In genomic region chr9:86534071-86534470, GRCm38 (mm10) we compare ENCODE assay signal across 22 mouse cellular contexts. TPM values are rescaled to one million over a fixed set of nuclear protein-coding genes. Genes with fewer than 3 reads are reported as not detected.
DNase-seq lines count a peak whose midpoint lies in the region; ATAC-seq and TF ChIP-seq lines count a peak whose summit lies in the region.
"Had no signal": no experiment of that assay in that cellular context is flagged by ENCODE, and none has a peak within 500 bp of the region (broad histone marks: within the 10 kb centered on the region; RNA-seq: fewer than 3 reads in every experiment).

No protein-coding gene starts in this region.

- peak; percentile 72 for DNase-seq in heart, adult 11 months
- no peak for DNase-seq in limb, embryonic 10.5 days (ENCODE audit: low spot score)
- peak; percentile 68 for DNase-seq in liver, adult 2 months (ENCODE audit: extremely low read depth, low read depth, low spot score)
- DNase-seq in testis, postnatal 10 days (ENCODE audit: low spot score): no peak
- DNase-seq: adrenal gland, adult 2 months; adrenal gland, adult 8-10 months; adrenal gland, postnatal 10 days; adrenal gland, postnatal 14 days; adrenal gland, postnatal 25 days; adrenal gland, postnatal 36 days; B cell, adult 2 months; cerebellum, adult 11 months; cerebellum, adult 11-12 months had no signal

- H3K9me3 ChIP-seq in heart, embryonic 12.5 days (replicated peaks): no peaks in the 10 kb centered on the region
- no peaks in the 10 kb centered on the region for H3K9me3 ChIP-seq in limb, embryonic 15.5 days
- no peaks in the 10 kb centered on the region for H3K9me3 ChIP-seq in limb, embryonic 10.5 days (replicated peaks)
- no peaks in the 10 kb centered on the region for H3K9me3 ChIP-seq in liver, embryonic 12.5 days (replicated peaks)
- H3K9me3 ChIP-seq: G1E had no signal

- no peaks in the 10 kb centered on the region for H3K4me1 ChIP-seq in heart, embryonic 12.5 days (replicated peaks)
- no peaks in the 10 kb centered on the region for H3K4me1 ChIP-seq in limb, embryonic 15.5 days
- H3K4me1 ChIP-seq in limb, embryonic 10.5 days: no peaks in the 10 kb centered on the region
- H3K4me1 ChIP-seq in liver, adult 2 months (ENCODE audit: control insufficient read depth, insufficient read depth, low read length): no peaks in the 10 kb centered on the region
- no peaks in the 10 kb centered on the region for H3K4me1 ChIP-seq in liver, embryonic 12.5 days
- H3K4me1 ChIP-seq in testis, adult 2 months (ENCODE audit: control insufficient read depth, insufficient read depth, low read length): no peaks in the 10 kb centered on the region

- no peaks in the 10 kb centered on the region for H3K79me2 ChIP-seq in liver, adult 2 months (ENCODE audit: control insufficient read depth, insufficient read depth, low read length)

- no peak overlapping the region for H3K27ac ChIP-seq in heart, embryonic 12.5 days (ENCODE audit: poor library complexity, severe bottlenecking)
- H3K27ac ChIP-seq in limb, embryonic 15.5 days: no peak overlapping the region
- no peak overlapping the region for H3K27ac ChIP-seq in limb, embryonic 10.5 days
- H3K27ac ChIP-seq in liver, adult 2 months (replicated peaks; ENCODE audit: insufficient read depth, low read depth, low read length): no peak overlapping the region
- H3K27ac ChIP-seq in liver, embryonic 12.5 days: no peak overlapping the region
- no peak overlapping the region for H3K27ac ChIP-seq in testis, adult 2 months (ENCODE audit: control insufficient read depth, insufficient read depth, low read depth, low read length)

- H3K4me3 ChIP-seq in heart, embryonic 12.5 days: no peak overlapping the region
- H3K4me3 ChIP-seq in limb, embryonic 15.5 days: no peak overlapping the region
- no peak overlapping the region for H3K4me3 ChIP-seq in limb, embryonic 10.5 days
- H3K4me3 ChIP-seq in liver, adult 2 months (ENCODE audit: insufficient read depth, low read depth, low read length): no peak overlapping the region
- no peak overlapping the region for H3K4me3 ChIP-seq in liver, embryonic 12.5 days
- peak overlapping the region; percentile 21; the same call in 1 of the 2 replicates for H3K4me3 ChIP-seq in testis, adult 2 months (ENCODE audit: control insufficient read depth, low read depth, low read length)

- no peak for ATAC-seq in heart, embryonic 12.5 days (ENCODE audit: insufficient number of reproducible peaks, low FRiP score)
- ATAC-seq in limb, embryonic 15.5 days (ENCODE audit: insufficient number of reproducible peaks, low FRiP score, low TSS enrichment, low read depth): 0 out of 2 replicates have a peak, but pooled peaks have one; percentile 44
- no peak for ATAC-seq in liver, embryonic 12.5 days
- ATAC-seq: activated CD4-positive, CD25-positive, alpha-beta regulatory T cell, adult 4 months; CD4-positive, CD25-positive, alpha-beta regulatory T cell, adult 4 months; Patski had no signal

- H3K36me3 ChIP-seq in heart, embryonic 12.5 days: peaks cover 29% of the 10 kb centered on the region
- H3K36me3 ChIP-seq in limb, embryonic 15.5 days: peaks cover 29% of the 10 kb centered on the region
- peaks cover 14% of the 10 kb centered on the region; the same call in 1 of the 2 replicates for H3K36me3 ChIP-seq in limb, embryonic 10.5 days
- H3K36me3 ChIP-seq in liver, adult 2 months (ENCODE audit: control insufficient read depth, insufficient read depth, low read length): peaks cover 12% of the 10 kb centered on the region
- H3K36me3 ChIP-seq in liver, embryonic 12.5 days: peaks cover 24% of the 10 kb centered on the region
- no peaks in the 10 kb centered on the region; the same call in 1 of the 2 replicates for H3K36me3 ChIP-seq in testis, adult 2 months (ENCODE audit: control insufficient read depth, insufficient read depth, low read length)

- no peak for TF ChIP-seq POLR2A in liver, adult 2 months (IDR thresholded peaks at IDR 0.05; ENCODE audit: extremely low read depth, insufficient read depth, low read length)
- no peak for TF ChIP-seq POLR2A in testis, adult 2 months (IDR thresholded peaks at IDR 0.05; ENCODE audit: control insufficient read depth, low read depth, low read length)

- no peak overlapping the region for H3K9ac ChIP-seq in heart, embryonic 12.5 days
- no peak overlapping the region for H3K9ac ChIP-seq in limb, embryonic 15.5 days
- H3K9ac ChIP-seq in liver, adult 2 months (ENCODE audit: low read depth, low read length): no peak overlapping the region
- H3K9ac ChIP-seq in liver, embryonic 12.5 days: no peak overlapping the region

- 80% methylated on average over 5 of the region's 5 CpGs for WGBS in heart, embryonic 12.5 days
- WGBS in limb, embryonic 15.5 days: 84% methylated on average over 5 of the region's 5 CpGs
- WGBS in limb, embryonic 10.5 days: 94% methylated on average over 5 of the region's 5 CpGs
- 48% methylated on average over 5 of the region's 5 CpGs for WGBS in liver, adult 2 months
- WGBS in liver, embryonic 12.5 days (ENCODE audit: insufficient replicate concordance): 79% methylated on average over 5 of the region's 5 CpGs

- H3K27me3 ChIP-seq in heart, embryonic 12.5 days (replicated peaks): no peaks in the 10 kb centered on the region
- H3K27me3 ChIP-seq in limb, embryonic 15.5 days: no peaks in the 10 kb centered on the region
- H3K27me3 ChIP-seq in limb, embryonic 10.5 days (ENCODE audit: low read depth, poor library complexity, severe bottlenecking): no peaks in the 10 kb centered on the region
- H3K27me3 ChIP-seq in liver, adult 2 months (ENCODE audit: control insufficient read depth, insufficient read depth, low read length): no peaks in the 10 kb centered on the region
- no peaks in the 10 kb centered on the region for H3K27me3 ChIP-seq in liver, embryonic 12.5 days (replicated peaks)
- H3K27me3 ChIP-seq in testis, adult 2 months (ENCODE audit: control insufficient read depth, insufficient read depth, low read length): no peaks in the 10 kb centered on the region
- H3K27me3 ChIP-seq: CH12.LX, Patski had no signal

- no peak for TF ChIP-seq CTCF in liver, adult 2 months (IDR thresholded peaks at IDR 0.05; ENCODE audit: low read depth, low read length)
- no peak for TF ChIP-seq CTCF in testis, adult 2 months (IDR thresholded peaks at IDR 0.05; ENCODE audit: control insufficient read depth, insufficient read depth, insufficient replicate concordance, low read depth, low read length)

- no peak overlapping the region for H3K4me2 ChIP-seq in heart, embryonic 12.5 days
- no peak overlapping the region for H3K4me2 ChIP-seq in limb, embryonic 15.5 days
- no peak overlapping the region for H3K4me2 ChIP-seq in liver, embryonic 12.5 days

RNA-seq across cellular contexts. Expression of gene Pgm3, which starts 37.6 kb away (rescaled TPM):
- polyA plus RNA-seq in heart, embryonic 12.5 days (2016; fragmentation: Nextera tagmentation; extraction: Ambion mirVana): 25.2 and 25.7 TPM in 2 replicates
- 38.6 and 39.5 TPM in 2 replicates for polyA plus RNA-seq in limb, embryonic 15.5 days (2015; fragmentation: Nextera tagmentation; extraction: Ambion mirVana)
- 34.2 and 37.2 TPM in 2 replicates for polyA plus RNA-seq in limb, embryonic 10.5 days (2016; fragmentation: Nextera tagmentation; extraction: Ambion mirVana)
- total RNA-seq in liver, adult 2 months (2014; rRNA removed): 13.3 and 16.5 TPM in 2 replicates
- 3.7 TPM in 2 replicates for polyA plus RNA-seq in liver, adult 2 months (2012; rRNA removed)
- 17.4 and 17.7 TPM in 2 replicates for polyA plus RNA-seq in liver, embryonic 12.5 days (2016; fragmentation: Nextera tagmentation; extraction: Ambion mirVana)
- 5.2 and 6.2 TPM in 2 replicates for polyA plus RNA-seq in testis, adult 2 months (2012; rRNA removed)

RNA-seq across cellular contexts. Expression of gene Rwdd2a, which starts 37.7 kb away (rescaled TPM):
- 4.0 and 4.4 TPM in 2 replicates for polyA plus RNA-seq in heart, embryonic 12.5 days (2016; fragmentation: Nextera tagmentation; extraction: Ambion mirVana)
- 3.2 and 3.4 TPM in 2 replicates for polyA plus RNA-seq in limb, embryonic 15.5 days (2015; fragmentation: Nextera tagmentation; extraction: Ambion mirVana)
- 1.6 and 2.6 TPM in 2 replicates for polyA plus RNA-seq in limb, embryonic 10.5 days (2016; fragmentation: Nextera tagmentation; extraction: Ambion mirVana)
- 0.20 TPM in 1 of 2 replicates, not detected in the other for total RNA-seq in liver, adult 2 months (2014; rRNA removed)
- polyA plus RNA-seq in liver, adult 2 months (2012; rRNA removed): 0.11 TPM in 1 of 2 replicates, not detected in the other
- polyA plus RNA-seq in liver, embryonic 12.5 days (2016; fragmentation: Nextera tagmentation; extraction: Ambion mirVana): 1.6 and 2.1 TPM in 2 replicates
- polyA plus RNA-seq in testis, adult 2 months (2012; rRNA removed): 59.0 and 61.4 TPM in 2 replicates

Comparison
In these comparisons a context has a peak if more than half of its experiments do, and no peak if none do; other contexts are left out.
1. DNase-seq: peak in heart, adult 11 months (single experiment) and liver, adult 2 months (single experiment); none in limb, embryonic 10.5 days (single experiment) and testis, postnatal 10 days (single experiment).
2. RNA of gene Rwdd2a, which starts 37.7 kb away (polyA plus RNA-seq): 59.0 to 61.4 TPM in testis, adult 2 months; 4.0 to 4.4 TPM in heart, embryonic 12.5 days, 3.2 to 3.4 TPM in limb, embryonic 15.5 days, 1.6 to 2.6 TPM in limb, embryonic 10.5 days, 1.6 to 2.1 TPM in liver, embryonic 12.5 days and 0.11 TPM in liver, adult 2 months; every median in the first group is over 10 times any median in the second.